Mouse (Mus musculus): ENCODE data around the gene Abi1.

DNA sequence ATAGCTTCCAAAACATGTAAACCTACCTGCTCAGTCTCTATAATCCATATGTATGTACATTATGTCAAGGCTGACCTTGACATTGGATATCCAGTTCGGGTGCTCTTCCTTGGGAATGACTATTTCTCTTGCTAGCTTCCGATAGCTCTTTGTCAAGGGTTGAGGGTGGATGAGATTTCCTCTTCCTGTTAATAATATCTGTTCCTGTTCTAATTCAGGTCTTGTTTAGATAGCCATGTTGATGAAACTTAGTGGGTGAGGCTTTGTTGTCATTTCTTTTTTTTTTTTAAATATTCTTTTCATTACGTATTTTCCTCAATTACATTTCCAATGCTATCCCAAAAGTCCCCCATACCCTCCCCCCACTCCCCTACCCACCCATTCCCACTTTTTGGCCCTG, 2.1 kb upstream of the Abi1 start:
- TF ChIP-seq CTCF (IDR thresholded peaks at IDR 0.05; ENCODE audit: insufficient read depth, low read depth, low read length) (no peak), POLR2A (IDR thresholded peaks at IDR 0.05; ENCODE audit: insufficient read depth, low read depth, low read length) (no peak)
